Mouse (Mus musculus) myocyte (in vitro differentiated cells): ENCODE measurements around the gene Il4i1. TPM values are rescaled to one million over a fixed set of nuclear protein-coding genes. Genes with fewer than 3 reads are reported as not detected.

Experiments
- H3K27me3 ChIP-seq: one replicate; pipeline ENCODE4 v1.6.1; 2011; ENCODE audit not compliant: control insufficient read depth, insufficient read depth, insufficient read length
- H3K36me3 ChIP-seq: one replicate; pipeline ENCODE4 v1.6.1; 2011; ENCODE audit not compliant: control insufficient read depth, insufficient read depth
- H3K4me2 ChIP-seq: one replicate; pipeline ENCODE4 v1.6.1; 2011; ENCODE audit warnings: low read depth, control low read depth
- H3K4me3 ChIP-seq: one replicate; pipeline ENCODE4 v1.5.1; 2011; ENCODE audit warnings: mild to moderate bottlenecking, control low read depth, moderate library complexity
- H3K79me2 ChIP-seq: one replicate; pipeline ENCODE4 v1.6.1; 2011; ENCODE audit not compliant: control insufficient read depth, insufficient read depth
- H3ac ChIP-seq: one replicate; pipeline ENCODE4 v1.6.1; 2011; ENCODE audit not compliant: control insufficient read depth, insufficient read length
- CEBPB ChIP-seq: IDR thresholded peaks from 2 replicates; pipeline ENCODE4 v1.6.1; 2011; ENCODE audit warnings: mild to moderate bottlenecking, moderate library complexity; ENCODE audit not compliant: poor library complexity, insufficient read depth, severe bottlenecking
- E2F4 ChIP-seq: IDR thresholded peaks from one replicate; pipeline ENCODE4 v1.6.1; 2011; ENCODE audit warnings: mild to moderate bottlenecking, control low read depth, moderate library complexity; ENCODE audit not compliant: insufficient read depth
- MAX ChIP-seq: IDR thresholded peaks from one replicate; pipeline ENCODE4 v1.6.1; 2011; ENCODE audit warnings: low read depth, mild to moderate bottlenecking, control low read depth
- MYOD1 ChIP-seq, 3 experiments: IDR thresholded peaks; one replicate each; pipeline ENCODE4 v1.6.1; 2011; ENCODE audit warnings: control low read depth in 2 of 3, low read depth in 2 of 3, mild to moderate bottlenecking in 2 of 3, moderate library complexity in 1 of 3; ENCODE audit not compliant: insufficient read length in 2 of 3, control insufficient read depth in 1 of 3
- MYOG ChIP-seq, 3 experiments: IDR thresholded peaks; one replicate each; pipeline ENCODE4 v1.6.1; 2011; ENCODE audit warnings: control low read depth in 2 of 3, low read depth in 2 of 3, mild to moderate bottlenecking in 2 of 3; ENCODE audit not compliant: insufficient read length in 2 of 3, control insufficient read depth in 1 of 3, insufficient read depth in 1 of 3
- POLR2A ChIP-seq: IDR thresholded peaks from one replicate; pipeline ENCODE4 v1.6.1; 2011; ENCODE audit warnings: low read depth, mild to moderate bottlenecking, control low read depth, moderate library complexity; ENCODE audit not compliant: insufficient read length
- POLR2AphosphoS2 ChIP-seq: IDR thresholded peaks from one replicate; pipeline ENCODE4 v1.6.1; 2011; ENCODE audit warnings: low read depth, control low read depth; ENCODE audit not compliant: insufficient read length
- REST ChIP-seq: IDR thresholded peaks from one replicate; pipeline ENCODE4 v1.6.1; 2011; ENCODE audit warnings: mild to moderate bottlenecking, control low read depth, moderate library complexity; ENCODE audit not compliant: insufficient read depth, insufficient read length
- SRF ChIP-seq: IDR thresholded peaks from one replicate; pipeline ENCODE4 v1.6.1; 2011; ENCODE audit warnings: low read depth; ENCODE audit not compliant: control insufficient read depth, insufficient read length
- TCF12 ChIP-seq: IDR thresholded peaks from one replicate; pipeline ENCODE4 v1.6.1; 2011; ENCODE audit warnings: mild to moderate bottlenecking, control low read depth; ENCODE audit not compliant: poor library complexity, insufficient read depth, severe bottlenecking
- TCF3 ChIP-seq: IDR thresholded peaks from one replicate; pipeline ENCODE4 v1.6.1; 2011; ENCODE audit warnings: low read depth, control low read depth; ENCODE audit not compliant: insufficient read length
- USF1 ChIP-seq: IDR thresholded peaks from one replicate; pipeline ENCODE4 v1.6.1; 2011; ENCODE audit warnings: low read depth, mild to moderate bottlenecking, control low read depth, moderate library complexity
- polyA plus RNA-seq: library from polyadenylated mRNA; unstranded; fragments of >200 nt; fragmentation: generic; extraction: Trizol; gene quantifications from one replicate; pipeline ENCODE4 v1.2.1, GENCODE M21; 2012; ENCODE audit warnings: missing spikeins

Il4i1 gene
- polyA plus RNA-seq, 1 experiment, result 1.9 TPM

DNA sequence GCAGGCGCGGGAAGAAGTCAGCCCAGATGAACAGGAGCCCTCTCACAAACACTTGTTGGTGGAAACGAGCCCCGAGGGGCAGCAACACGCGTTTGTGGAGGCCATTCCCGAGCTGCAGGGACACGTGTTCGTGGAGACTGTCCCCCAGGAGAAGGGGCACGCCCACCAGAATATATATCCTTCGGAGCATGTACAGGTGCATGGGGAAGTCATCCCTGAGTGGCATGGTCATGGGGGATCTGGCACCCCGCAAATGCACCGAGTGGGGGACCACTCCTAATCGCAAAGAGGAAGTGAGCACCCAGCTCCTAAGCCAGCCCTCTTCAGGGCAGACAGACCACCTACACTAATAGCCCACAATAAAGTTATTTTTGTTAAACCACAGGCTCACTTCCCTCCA, 24.2 kb downstream of the Il4i1 start:
- Histone ChIP-seq H3ac (no peak overlapping the region), H3K27me3 (no peaks in the 10 kb centered on the region), H3K4me3 (no peak overlapping the region), H3K36me3 (no peaks in the 10 kb centered on the region), H3K4me2 (no peak overlapping the region), H3K79me2 (no peaks in the 10 kb centered on the region)
- TF ChIP-seq MAX, result no peak
- peak; percentile 52 for TF ChIP-seq POLR2AphosphoS2
- no peak for TF ChIP-seq CEBPB
- no peak for TF ChIP-seq E2F4
- no peak for TF ChIP-seq REST
- TF ChIP-seq MYOG (IDR thresholded peaks at IDR 0.05; ENCODE audit: control insufficient read depth in 1 of 3, insufficient read depth in 1 of 3, insufficient read length in 2 of 3, low read depth in 2 of 3), result no peak
- no peak for TF ChIP-seq TCF3

DNA sequence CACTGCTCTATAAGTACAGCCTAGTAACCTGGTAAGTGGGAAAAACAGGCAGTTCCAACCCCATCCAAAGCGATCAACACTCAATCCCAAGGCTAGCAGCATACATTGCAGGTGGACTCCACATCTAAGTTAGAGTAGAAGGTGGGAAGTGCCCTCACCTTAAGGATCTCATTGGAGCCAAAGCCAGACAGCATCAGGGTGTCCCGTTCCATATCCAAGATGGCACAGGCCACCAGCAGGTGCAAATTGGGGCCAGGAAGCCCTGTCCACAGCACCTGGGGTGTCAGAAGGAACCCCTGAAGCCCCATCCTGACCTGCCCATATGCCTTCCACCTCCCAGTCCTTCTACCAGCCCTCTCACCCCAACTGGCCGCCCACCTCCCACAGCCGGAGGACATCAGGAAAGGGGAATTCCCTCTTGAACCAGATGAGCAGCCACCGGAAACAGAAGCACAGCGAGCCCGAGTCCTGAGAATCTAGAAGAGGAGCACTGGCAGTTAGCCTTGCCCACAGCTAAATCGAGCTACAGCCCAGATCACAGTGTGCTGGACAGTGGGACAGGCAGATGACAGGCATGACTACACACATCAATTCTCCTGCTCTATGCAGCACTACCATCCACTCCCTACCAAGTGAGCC, 25.8 kb downstream of the Il4i1 start:
- Histone ChIP-seq H3K36me3 (peaks cover 7% of the 10 kb centered on the region), H3K4me3 (no peak overlapping the region)

DNA sequence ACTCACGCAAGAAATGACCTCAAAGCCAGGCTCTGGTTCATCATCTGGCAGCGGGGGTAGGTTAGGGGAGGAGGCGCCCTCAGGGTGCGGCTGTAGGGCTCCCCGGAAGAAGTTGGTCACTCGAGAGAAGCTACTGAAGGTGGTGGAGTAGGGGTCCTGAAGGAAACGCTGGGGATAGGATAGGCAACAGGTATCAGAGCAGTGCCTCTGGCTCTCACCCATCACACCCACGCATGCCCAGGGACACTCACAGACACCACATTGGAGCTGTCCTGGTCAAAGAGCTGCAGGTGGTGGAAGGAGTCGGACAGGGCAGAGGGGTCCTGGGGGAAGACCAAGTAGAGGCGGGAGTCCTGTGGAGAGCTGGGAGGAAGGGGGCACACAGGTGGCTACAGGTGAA, 28.8 kb downstream of the Il4i1 start:
- H3K4me3 ChIP-seq, result no peak overlapping the region
- H3K79me2 ChIP-seq, result peaks cover 12% of the 10 kb centered on the region
- H3K4me2 ChIP-seq, result no peak overlapping the region
- H3K27me3 ChIP-seq, result no peaks in the 10 kb centered on the region
- no peak overlapping the region for H3ac ChIP-seq
- peaks cover 7% of the 10 kb centered on the region for H3K36me3 ChIP-seq
- TF ChIP-seq POLR2AphosphoS2, result no peak
- no peak for TF ChIP-seq TCF3
- no peak for TF ChIP-seq TCF12
- TF ChIP-seq MYOD1 (IDR thresholded peaks at IDR 0.05; ENCODE audit: control insufficient read depth in 1 of 3, insufficient read length in 2 of 3, low read depth in 2 of 3), result no peak
- TF ChIP-seq SRF, result no peak
- TF ChIP-seq REST, result no peak

More for the DNA sequence above, 25.8 kb downstream of the Il4i1 start:
- H3ac ChIP-seq, result no peak overlapping the region
- TF ChIP-seq TCF3, result no peak
- TF ChIP-seq E2F4, result no peak
- TF ChIP-seq POLR2AphosphoS2, result no peak
- no peak for TF ChIP-seq MYOD1 (IDR thresholded peaks at IDR 0.05; ENCODE audit: control insufficient read depth in 1 of 3, insufficient read length in 2 of 3, low read depth in 2 of 3)
- TF ChIP-seq MAX, result no peak
- TF ChIP-seq SRF, result no peak
- TF ChIP-seq TCF12, result no peak
- TF ChIP-seq MYOG (IDR thresholded peaks at IDR 0.05; ENCODE audit: control insufficient read depth in 1 of 3, insufficient read depth in 1 of 3, insufficient read length in 2 of 3, low read depth in 2 of 3), result no peak
- no peak for TF ChIP-seq REST
- no peak for TF ChIP-seq CEBPB
- TF ChIP-seq POLR2A, result no peak
- no peak for TF ChIP-seq USF1
- H3K79me2 ChIP-seq, result peaks cover 3% of the 10 kb centered on the region
- H3K4me2 ChIP-seq, result no peak overlapping the region
- no peaks in the 10 kb centered on the region for H3K27me3 ChIP-seq

DNA sequence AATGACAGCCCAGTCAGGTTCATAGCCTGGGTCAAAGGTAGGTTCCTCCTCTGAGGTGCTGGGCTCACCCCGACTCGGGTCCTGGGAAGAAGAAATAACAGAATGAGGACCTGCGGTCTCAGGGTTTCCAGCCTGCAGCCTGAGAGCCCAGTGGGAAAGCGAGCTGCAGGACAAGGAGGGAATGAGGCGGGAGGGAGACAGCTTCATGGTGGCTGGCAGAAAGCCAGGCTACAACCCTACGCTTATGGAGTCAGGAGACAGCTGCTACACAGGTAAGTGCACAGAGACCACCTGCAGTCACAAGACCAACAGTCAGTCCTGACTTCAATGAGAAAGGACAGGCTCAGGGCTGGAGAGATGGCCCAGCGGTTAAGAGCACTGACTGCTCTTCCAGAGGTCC, 30.6 kb downstream of the Il4i1 start:
- H3K36me3 ChIP-seq, result peaks cover 7% of the 10 kb centered on the region
- no peak overlapping the region for H3K4me2 ChIP-seq
- H3K79me2 ChIP-seq, result peaks cover 29% of the 10 kb centered on the region
- no peak overlapping the region for H3K4me3 ChIP-seq
- no peaks in the 10 kb centered on the region for H3K27me3 ChIP-seq
- H3ac ChIP-seq, result no peak overlapping the region
- TF ChIP-seq MYOG (IDR thresholded peaks at IDR 0.05; ENCODE audit: control insufficient read depth in 1 of 3, insufficient read depth in 1 of 3, insufficient read length in 2 of 3, low read depth in 2 of 3), result no peak

DNA sequence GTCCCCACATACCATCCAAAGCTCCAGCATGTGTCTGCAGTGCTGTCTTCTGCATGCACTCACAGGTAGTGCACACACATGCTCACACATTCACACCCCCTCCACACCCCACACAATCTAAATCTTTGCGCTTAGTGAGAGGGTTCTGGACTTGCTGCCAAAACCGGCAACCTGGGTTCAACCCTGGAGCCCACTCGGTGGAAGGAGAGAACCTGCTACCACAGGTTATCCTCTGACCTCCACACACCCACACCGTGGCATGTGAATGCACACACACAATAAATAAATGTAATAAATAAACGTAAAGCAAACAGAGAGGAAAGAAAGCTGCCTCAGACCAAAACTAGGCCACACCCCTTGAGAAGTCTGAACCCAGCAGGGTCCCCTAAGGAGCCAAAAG, 31.6 kb downstream of the Il4i1 start:
- peak overlapping the region; percentile 94 for H3K4me3 ChIP-seq
- H3K36me3 ChIP-seq, result peaks cover 7% of the 10 kb centered on the region

More for the DNA sequence above, 31.6 kb downstream of the Il4i1 start:
- TF ChIP-seq CEBPB, result no peak
- no peak for TF ChIP-seq MAX
- no peak for TF ChIP-seq E2F4
- TF ChIP-seq USF1, result no peak
- TF ChIP-seq SRF, result no peak
- Histone ChIP-seq H3K4me2 (peak overlapping the region; percentile 90), H3K27me3 (no peaks in the 10 kb centered on the region), H3ac (peak overlapping the region; percentile 80), H3K79me2 (peaks cover 34% of the 10 kb centered on the region)
